Comparison of ENCODE assay signal across 9 mouse cellular contexts in the genomic region with DNA sequence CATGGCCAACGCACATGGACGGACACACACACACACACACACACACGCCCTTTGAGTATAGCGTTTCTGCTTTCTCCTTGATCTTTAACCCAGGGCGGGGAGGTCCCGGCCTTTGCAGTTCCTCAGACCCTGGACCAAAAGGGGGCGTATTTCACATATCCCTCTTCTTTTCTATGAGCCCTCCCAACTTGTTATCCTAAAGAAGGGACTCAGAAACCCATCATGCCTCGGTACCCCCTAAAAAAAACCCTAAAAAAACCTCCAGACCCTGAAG. TPM values are rescaled to one million over a fixed set of nuclear protein-coding genes. Genes with fewer than 3 reads are reported as not detected.
DNase-seq lines count a peak whose midpoint lies in the region; ATAC-seq and TF ChIP-seq lines count a peak whose summit lies in the region.
"Had no signal": no experiment of that assay in that cellular context is flagged by ENCODE, and none has a peak within 500 bp of the region (broad histone marks: within the 10 kb centered on the region; RNA-seq: fewer than 3 reads in every experiment).

No protein-coding gene starts in this region.

- H3K4me2 ChIP-seq in lung, embryonic 16.5 days (ENCODE audit: low read depth, low read length) = peak overlapping the region; percentile 86
- H3K4me2 ChIP-seq in embryonic facial prominence, embryonic 14.5 days (ENCODE audit: low read depth, low read length) = peak overlapping the region; percentile 76

- H3K27ac ChIP-seq in lung, embryonic 16.5 days (ENCODE audit: low read length) = no peak overlapping the region
- no peak overlapping the region for H3K27ac ChIP-seq in embryonic facial prominence, embryonic 14.5 days (replicated peaks; ENCODE audit: low read depth, low read length)
- H3K27ac ChIP-seq in limb, embryonic 10.5 days = no peak overlapping the region
- no peak overlapping the region for H3K27ac ChIP-seq in small intestine, adult 2 months (ENCODE audit: insufficient read depth, low read depth, low read length)

- peak overlapping the region; percentile 73; the same call in 1 of the 2 replicates for H3K9ac ChIP-seq in lung, embryonic 16.5 days (ENCODE audit: low read length)
- H3K9ac ChIP-seq in embryonic facial prominence, embryonic 14.5 days (ENCODE audit: low read depth, low read length) = no peak overlapping the region

- WGBS in lung, embryonic 16.5 days = 10% methylated on average over 8 of the region's 8 CpGs
- WGBS in embryonic facial prominence, embryonic 14.5 days = 10% methylated on average over 8 of the region's 8 CpGs
- WGBS in limb, embryonic 10.5 days = 7% methylated on average over 8 of the region's 8 CpGs
- WGBS in small intestine, adult 2 months = 6% methylated on average over 8 of the region's 8 CpGs

- DNase-seq in lung, postnatal 36 days = no peak
- no peak for DNase-seq in embryonic facial prominence, embryonic 14.5 days (ENCODE audit: low spot score)
- no peak for DNase-seq in limb, embryonic 10.5 days (ENCODE audit: low spot score)
- DNase-seq in adrenal gland, adult 2 months = no peak
- DNase-seq in cerebellum, postnatal 25 days = no peak
- DNase-seq: lung, postnatal 10 days had no signal

- H3K36me3 ChIP-seq in lung, embryonic 16.5 days (ENCODE audit: control insufficient read depth, insufficient read depth, low read length) = no peaks in the 10 kb centered on the region
- no peaks in the 10 kb centered on the region for H3K36me3 ChIP-seq in embryonic facial prominence, embryonic 14.5 days (ENCODE audit: control insufficient read depth, insufficient read depth, low read length)
- no peaks in the 10 kb centered on the region for H3K36me3 ChIP-seq in limb, embryonic 10.5 days
- H3K36me3 ChIP-seq in small intestine, adult 2 months (ENCODE audit: control insufficient read depth, insufficient read depth, low read length) = no peaks in the 10 kb centered on the region

- no peak for ATAC-seq in lung, embryonic 16.5 days (ENCODE audit: low read depth)
- ATAC-seq in embryonic facial prominence, embryonic 14.5 days (ENCODE audit: low read depth) = no peak
- ATAC-seq in inflammation-experienced regulatory T-cells, adult 6 months = no peak

- H3K4me3 ChIP-seq in lung, embryonic 16.5 days (ENCODE audit: low read length) = peak overlapping the region; percentile 78
- H3K4me3 ChIP-seq in embryonic facial prominence, embryonic 14.5 days (ENCODE audit: low read depth, low read length) = peak overlapping the region; percentile 83
- H3K4me3 ChIP-seq in limb, embryonic 10.5 days = peak overlapping the region; percentile 75
- peak overlapping the region; percentile 76 for H3K4me3 ChIP-seq in small intestine, adult 2 months (ENCODE audit: low read depth, low read length)

- H3K9me3 ChIP-seq in lung, embryonic 16.5 days (ENCODE audit: control insufficient read depth, low read length) = no peaks in the 10 kb centered on the region
- no peaks in the 10 kb centered on the region for H3K9me3 ChIP-seq in embryonic facial prominence, embryonic 14.5 days (ENCODE audit: control insufficient read depth, low read length)
- no peaks in the 10 kb centered on the region for H3K9me3 ChIP-seq in limb, embryonic 10.5 days (replicated peaks)

- H3K4me1 ChIP-seq in lung, embryonic 16.5 days (replicated peaks; ENCODE audit: control insufficient read depth, insufficient read depth, low read length) = peaks cover 12% of the 10 kb centered on the region
- peaks cover 11% of the 10 kb centered on the region for H3K4me1 ChIP-seq in embryonic facial prominence, embryonic 14.5 days (ENCODE audit: control insufficient read depth, insufficient read depth, low read length)
- H3K4me1 ChIP-seq in limb, embryonic 10.5 days = peaks cover 52% of the 10 kb centered on the region
- H3K4me1 ChIP-seq in small intestine, adult 2 months (ENCODE audit: control insufficient read depth, insufficient read depth, insufficient read length, low read length) = peaks cover 8% of the 10 kb centered on the region

- peaks cover 61% of the 10 kb centered on the region for H3K27me3 ChIP-seq in lung, embryonic 16.5 days (ENCODE audit: control insufficient read depth, insufficient read depth, low read depth, low read length)
- H3K27me3 ChIP-seq in embryonic facial prominence, embryonic 14.5 days (replicated peaks; ENCODE audit: control insufficient read depth, insufficient read depth, low read length) = peaks cover 51% of the 10 kb centered on the region
- H3K27me3 ChIP-seq in limb, embryonic 10.5 days (ENCODE audit: low read depth, poor library complexity, severe bottlenecking) = peaks cover 86% of the 10 kb centered on the region
- peaks cover 31% of the 10 kb centered on the region for H3K27me3 ChIP-seq in small intestine, adult 2 months (ENCODE audit: control insufficient read depth, insufficient read depth, low read length)

- TF ChIP-seq CTCF in small intestine, adult 2 months (IDR thresholded peaks at IDR 0.05; ENCODE audit: extremely low read depth, insufficient read length, insufficient replicate concordance, low read depth, low read length) = no peak

- TF ChIP-seq POLR2A in small intestine, adult 2 months (IDR thresholded peaks at IDR 0.05; ENCODE audit: low read depth, low read length) = no peak

RNA-seq across cellular contexts. Expression of gene Cux2, which starts 0.9 kb away (rescaled TPM):
- polyA plus RNA-seq in lung, embryonic 16.5 days (2015; fragmentation: Nextera tagmentation; extraction: Ambion mirVana) = 1.5 and 2.3 TPM in 2 replicates
- 2.8 and 3.0 TPM in 2 replicates for polyA plus RNA-seq in embryonic facial prominence, embryonic 14.5 days (2014; fragmentation: Nextera tagmentation; extraction: Ambion mirVana)
- polyA plus RNA-seq in limb, embryonic 10.5 days (2016; fragmentation: Nextera tagmentation; extraction: Ambion mirVana) = 2.9 and 4.4 TPM in 2 replicates
- polyA plus RNA-seq in small intestine, adult 2 months (2012; rRNA removed) = 1.7 and 2.6 TPM in 2 replicates
- under 1 TPM in 1 of 3 experiments, not detected in 2; 0.09 TPM for polyA plus RNA-seq in inflammation-experienced regulatory T-cells, adult 6 months (2017; shearing (Covaris generic))
- total RNA-seq in adrenal gland, adult 2 months (2021) = 10 to 100 TPM; 14.4 to 22.0 TPM
- 32.2 and 37.6 TPM in 2 replicates for polyA plus RNA-seq in adrenal gland, adult 2 months (2012; rRNA removed)

RNA-seq across cellular contexts. Expression of gene Myl2, which starts 50.0 kb away (rescaled TPM):
- polyA plus RNA-seq in lung, embryonic 16.5 days (2015; fragmentation: Nextera tagmentation; extraction: Ambion mirVana) = 12.4 and 12.7 TPM in 2 replicates
- 37.4 and 56.5 TPM in 2 replicates for polyA plus RNA-seq in embryonic facial prominence, embryonic 14.5 days (2014; fragmentation: Nextera tagmentation; extraction: Ambion mirVana)
- 3.1 TPM in 2 replicates for polyA plus RNA-seq in limb, embryonic 10.5 days (2016; fragmentation: Nextera tagmentation; extraction: Ambion mirVana)
- polyA plus RNA-seq in small intestine, adult 2 months (2012; rRNA removed) = not detected in 2 replicates
- under 1 TPM in 1 of 3 experiments, not detected in 2; 0.41 TPM for polyA plus RNA-seq in inflammation-experienced regulatory T-cells, adult 6 months (2017; shearing (Covaris generic))
- total RNA-seq in adrenal gland, adult 2 months (2021) = not detected
- polyA plus RNA-seq in adrenal gland, adult 2 months (2012; rRNA removed) = not detected in 2 replicates
